Mouse (Mus musculus): ENCODE results near the gene Comt. TPM values are rescaled to one million over a fixed set of nuclear protein-coding genes. Genes with fewer than 3 reads are reported as not detected.

Gene Comt
- polyA plus RNA-seq, 1 experiment from 2014 or later = 123 TPM

- Histone ChIP-seq H3K27ac (ENCODE audit: low read depth, low read length) (no peak overlapping the region), H3K4me2 (ENCODE audit: low read length) (no peak overlapping the region), H3K27me3 (replicated peaks; ENCODE audit: control insufficient read depth, insufficient read depth, low read length) (no peaks in the 10 kb centered on the region), H3K36me3 (ENCODE audit: control insufficient read depth, insufficient read depth, low read length) (peaks cover 3% of the 10 kb centered on the region; the same call in 1 of the 2 replicates), H3K4me3 (ENCODE audit: low read length) (no peak overlapping the region), H3K4me1 (ENCODE audit: control insufficient read depth, insufficient read depth, low read depth, low read length) (peaks cover 3% of the 10 kb centered on the region), H3K9ac (ENCODE audit: low read depth, low read length) (no peak overlapping the region), H3K9me3 (ENCODE audit: control insufficient read depth, low read length) (no peaks in the 10 kb centered on the region)
- WGBS = 86% methylated on average over 4 of the region's 4 CpGs
- 0 out of 2 replicates have a peak, but pooled peaks have one; percentile 10 for ATAC-seq
These were observed 7.7 kb downstream of the Comt start for GRCm38 (mm10) chr16:18418756-18419602.

GRCm38 (mm10) chr16:18417491-18417890 lies 9.2 kb downstream of the Comt start:
- Histone ChIP-seq H3K9ac (ENCODE audit: low read depth, low read length) (no peak overlapping the region), H3K9me3 (ENCODE audit: control insufficient read depth, low read length) (no peaks in the 10 kb centered on the region), H3K27me3 (replicated peaks; ENCODE audit: control insufficient read depth, insufficient read depth, low read length) (no peaks in the 10 kb centered on the region), H3K4me3 (ENCODE audit: low read length) (no peak overlapping the region), H3K4me2 (ENCODE audit: low read length) (no peak overlapping the region), H3K27ac (ENCODE audit: low read depth, low read length) (no peak overlapping the region), H3K4me1 (ENCODE audit: control insufficient read depth, insufficient read depth, low read depth, low read length) (no peaks in the 10 kb centered on the region), H3K36me3 (ENCODE audit: control insufficient read depth, insufficient read depth, low read length) (peaks cover 3% of the 10 kb centered on the region; the same call in 1 of the 2 replicates)
- 90% methylated on average over 5 of the region's 5 CpGs for WGBS
- no peak for ATAC-seq

- no peak for ATAC-seq
- 80% methylated on average over 3 of the region's 3 CpGs for WGBS
These were observed 9.8 kb downstream of the Comt start for GRCm38 (mm10) chr16:18416837-18417236.

GRCm38 (mm10) chr16:18416094-18416761 lies 10.4 kb downstream of the Comt start:
- no peaks in the 10 kb centered on the region for H3K27me3 ChIP-seq (replicated peaks; ENCODE audit: control insufficient read depth, insufficient read depth, low read length)
- peaks cover 9% of the 10 kb centered on the region; the same call in 1 of the 2 replicates for H3K4me1 ChIP-seq (ENCODE audit: control insufficient read depth, insufficient read depth, low read depth, low read length)
- H3K4me3 ChIP-seq (ENCODE audit: low read length) = no peak overlapping the region
- H3K9ac ChIP-seq (ENCODE audit: low read depth, low read length) = no peak overlapping the region
- H3K27ac ChIP-seq (ENCODE audit: low read depth, low read length) = peak overlapping the region; percentile 6; the same call in 1 of the 2 replicates
- no peaks in the 10 kb centered on the region for H3K9me3 ChIP-seq (ENCODE audit: control insufficient read depth, low read length)
- ATAC-seq = peak; percentile 2; the same call in 1 of the 2 replicates
- no peak overlapping the region for H3K4me2 ChIP-seq (ENCODE audit: low read length)
- 57% methylated on average over 18 of the region's 18 CpGs for WGBS
- H3K36me3 ChIP-seq (ENCODE audit: control insufficient read depth, insufficient read depth, low read length) = peaks cover 3% of the 10 kb centered on the region

More at GRCm38 (mm10) chr16:18416837-18417236, 9.8 kb downstream of the Comt start:
- no peaks in the 10 kb centered on the region for H3K27me3 ChIP-seq (replicated peaks; ENCODE audit: control insufficient read depth, insufficient read depth, low read length)
- peaks cover 3% of the 10 kb centered on the region for H3K36me3 ChIP-seq (ENCODE audit: control insufficient read depth, insufficient read depth, low read length)
- peak overlapping the region; percentile 6; the same call in 1 of the 2 replicates for H3K27ac ChIP-seq (ENCODE audit: low read depth, low read length)
- H3K4me2 ChIP-seq (ENCODE audit: low read length) = no peak overlapping the region
- H3K9me3 ChIP-seq (ENCODE audit: control insufficient read depth, low read length) = no peaks in the 10 kb centered on the region
- no peak overlapping the region for H3K9ac ChIP-seq (ENCODE audit: low read depth, low read length)
- H3K4me1 ChIP-seq (ENCODE audit: control insufficient read depth, insufficient read depth, low read depth, low read length) = peaks cover 3% of the 10 kb centered on the region; the same call in 1 of the 2 replicates
- no peak overlapping the region for H3K4me3 ChIP-seq (ENCODE audit: low read length)

GRCm38 (mm10) chr16:18413032-18413816 lies 13.4 kb downstream of the Comt start:
- WGBS = 88% methylated on average over 7 of the region's 7 CpGs
- Histone ChIP-seq H3K9me3 (ENCODE audit: control insufficient read depth, low read length) (no peaks in the 10 kb centered on the region), H3K36me3 (ENCODE audit: control insufficient read depth, insufficient read depth, low read length) (peaks cover 5% of the 10 kb centered on the region), H3K9ac (ENCODE audit: low read depth, low read length) (no peak overlapping the region), H3K4me3 (ENCODE audit: low read length) (no peak overlapping the region), H3K4me2 (ENCODE audit: low read length) (no peak overlapping the region), H3K27me3 (replicated peaks; ENCODE audit: control insufficient read depth, insufficient read depth, low read length) (no peaks in the 10 kb centered on the region), H3K4me1 (ENCODE audit: control insufficient read depth, insufficient read depth, low read depth, low read length) (peaks cover 15% of the 10 kb centered on the region; the same call in 1 of the 2 replicates), H3K27ac (ENCODE audit: low read depth, low read length) (no peak overlapping the region)
- ATAC-seq = no peak

- no peak overlapping the region; the same call in 1 of the 2 replicates for H3K9ac ChIP-seq (ENCODE audit: low read depth, low read length)
- peaks cover 9% of the 10 kb centered on the region for H3K36me3 ChIP-seq (ENCODE audit: control insufficient read depth, insufficient read depth, low read length)
- peak overlapping the region; percentile 23; the same call in 1 of the 2 replicates for H3K27ac ChIP-seq (ENCODE audit: low read depth, low read length)
These were observed 14.7 kb downstream of the Comt start for GRCm38 (mm10) chr16:18411802-18412476.

GRCm38 (mm10) chr16:18411026-18411649 lies 15.5 kb downstream of the Comt start:
- 54% methylated on average over 13 of the region's 13 CpGs for WGBS
- peaks cover 20% of the 10 kb centered on the region; the same call in 1 of the 2 replicates for H3K4me1 ChIP-seq (ENCODE audit: control insufficient read depth, insufficient read depth, low read depth, low read length)
- no peaks in the 10 kb centered on the region for H3K27me3 ChIP-seq (replicated peaks; ENCODE audit: control insufficient read depth, insufficient read depth, low read length)
- no peaks in the 10 kb centered on the region for H3K9me3 ChIP-seq (ENCODE audit: control insufficient read depth, low read length)
- H3K27ac ChIP-seq (ENCODE audit: low read depth, low read length) = peak overlapping the region; percentile 23; the same call in 1 of the 2 replicates
- H3K4me2 ChIP-seq (ENCODE audit: low read length) = no peak overlapping the region
- no peak overlapping the region for H3K4me3 ChIP-seq (ENCODE audit: low read length)
- H3K9ac ChIP-seq (ENCODE audit: low read depth, low read length) = 0 out of 2 replicates have a peak overlapping the region, but pooled peaks have one; percentile 8
- peak; percentile 18 for ATAC-seq
- H3K36me3 ChIP-seq (ENCODE audit: control insufficient read depth, insufficient read depth, low read length) = peaks cover 9% of the 10 kb centered on the region

More at GRCm38 (mm10) chr16:18411802-18412476, 14.7 kb downstream of the Comt start:
- Histone ChIP-seq H3K4me1 (ENCODE audit: control insufficient read depth, insufficient read depth, low read depth, low read length) (peaks cover 20% of the 10 kb centered on the region; the same call in 1 of the 2 replicates), H3K27me3 (replicated peaks; ENCODE audit: control insufficient read depth, insufficient read depth, low read length) (no peaks in the 10 kb centered on the region), H3K4me3 (ENCODE audit: low read length) (no peak overlapping the region), H3K4me2 (ENCODE audit: low read length) (no peak overlapping the region), H3K9me3 (ENCODE audit: control insufficient read depth, low read length) (no peaks in the 10 kb centered on the region)
- WGBS = 72% methylated on average over 12 of the region's 12 CpGs
- ATAC-seq = peak; percentile 9; the same call in 1 of the 2 replicates

GRCm38 (mm10) chr16:18410418-18410817 lies 16.2 kb downstream of the Comt start:
- H3K4me2 ChIP-seq (ENCODE audit: low read length) = no peak overlapping the region
- no peak for ATAC-seq
- peaks cover 14% of the 10 kb centered on the region for H3K36me3 ChIP-seq (ENCODE audit: control insufficient read depth, insufficient read depth, low read length)
- 82% methylated on average over 5 of the region's 5 CpGs for WGBS
- H3K9ac ChIP-seq (ENCODE audit: low read depth, low read length) = no peak overlapping the region
- no peak overlapping the region for H3K27ac ChIP-seq (ENCODE audit: low read depth, low read length)
- peaks cover 24% of the 10 kb centered on the region; the same call in 1 of the 2 replicates for H3K4me1 ChIP-seq (ENCODE audit: control insufficient read depth, insufficient read depth, low read depth, low read length)
- H3K4me3 ChIP-seq (ENCODE audit: low read length) = no peak overlapping the region
- no peaks in the 10 kb centered on the region for H3K9me3 ChIP-seq (ENCODE audit: control insufficient read depth, low read length)
- no peaks in the 10 kb centered on the region for H3K27me3 ChIP-seq (replicated peaks; ENCODE audit: control insufficient read depth, insufficient read depth, low read length)

Measured in hindbrain, embryonic 16.5 days (tissue).